Mouse (Mus musculus) cerebellum, adult 11 months (tissue): ENCODE measurements around the gene Fermt3.
A peak's percentile ranks its signal among the peaks of the same experiment; 100 is the strongest.

ENCODE experiments used
- DNase-seq: peaks from one replicate; pipeline ENCODE4 v3.0.0; 2022

Gene Fermt3

GRCm38 (mm10) chr19:6969665-6970381 is 49.4 kb downstream of the Fermt3 start:
- DNase-seq: no peak

- DNase-seq: no peak
Observed at GRCm38 (mm10) chr19:6969291-6969664, 50.0 kb downstream of the Fermt3 start.

- DNase-seq: no peak
Observed at GRCm38 (mm10) chr19:6968491-6969271, 50.6 kb downstream of the Fermt3 start.

- no peak for DNase-seq
Observed at GRCm38 (mm10) chr19:6956461-6956860, 62.8 kb downstream of the Fermt3 start.

- DNase-seq: peak; percentile 23
Observed at GRCm38 (mm10) chr19:6955424-6955823, 63.8 kb downstream of the Fermt3 start.

GRCm38 (mm10) chr19:6954046-6954445 is 65.2 kb downstream of the Fermt3 start:
- peak; percentile 60 for DNase-seq

GRCm38 (mm10) chr19:6952712-6953037 is 66.6 kb downstream of the Fermt3 start:
- DNase-seq: no peak

- peak; percentile 79 for DNase-seq
Observed at GRCm38 (mm10) chr19:6951994-6952711, 67.1 kb downstream of the Fermt3 start.

- DNase-seq: peak; percentile 88
Observed at GRCm38 (mm10) chr19:6951381-6951968, 67.8 kb downstream of the Fermt3 start.

- DNase-seq: peak; percentile 56
Observed at GRCm38 (mm10) chr19:6950613-6951153, 68.6 kb downstream of the Fermt3 start.

- no peak for DNase-seq
Observed at GRCm38 (mm10) chr19:6949951-6950350, 69.3 kb downstream of the Fermt3 start.

GRCm38 (mm10) chr19:6949532-6949931 is 69.7 kb downstream of the Fermt3 start:
- no peak for DNase-seq
